Mouse (Mus musculus): Measurements from ENCODE around the gene Aox2.

The Aox2 gene

GRCm38 (mm10) chr1:58401396-58401795 lies 123.3 kb downstream of the Aox2 start:
- DNase-seq (ENCODE audit: low spot score in 2 of 2), result no peak

- no peak for DNase-seq (ENCODE audit: low spot score in 2 of 2)
Observed at GRCm38 (mm10) chr1:58403745-58404144, 125.6 kb downstream of the Aox2 start.

GRCm38 (mm10) chr1:58407321-58407720 lies 129.2 kb downstream of the Aox2 start:
- no peak for DNase-seq (ENCODE audit: low spot score in 2 of 2)

- DNase-seq (ENCODE audit: low spot score in 2 of 2), result no peak
Observed at GRCm38 (mm10) chr1:58408141-58408540, 130.0 kb downstream of the Aox2 start.

- DNase-seq (ENCODE audit: low spot score in 2 of 2), result no peak
Observed at GRCm38 (mm10) chr1:58409553-58410197, 131.5 kb downstream of the Aox2 start.

GRCm38 (mm10) chr1:58410198-58410588 lies 132.1 kb downstream of the Aox2 start:
- DNase-seq (ENCODE audit: low spot score in 2 of 2), result no peak

- no peak for DNase-seq (ENCODE audit: low spot score in 2 of 2)
Observed at GRCm38 (mm10) chr1:58410776-58411175, 132.7 kb downstream of the Aox2 start.

- no peak for DNase-seq (ENCODE audit: low spot score in 2 of 2)
Observed at GRCm38 (mm10) chr1:58415442-58415841, 137.3 kb downstream of the Aox2 start.

- no peak for DNase-seq (ENCODE audit: low spot score in 2 of 2)
Observed at GRCm38 (mm10) chr1:58416048-58416447, 137.9 kb downstream of the Aox2 start.

- no peak for DNase-seq (ENCODE audit: low spot score in 2 of 2)
Observed at GRCm38 (mm10) chr1:58420032-58420431, 141.9 kb downstream of the Aox2 start.

- no peak for DNase-seq (ENCODE audit: low spot score in 2 of 2)
Observed at GRCm38 (mm10) chr1:58420961-58421360, 142.8 kb downstream of the Aox2 start.

GRCm38 (mm10) chr1:58422879-58423278 lies 144.8 kb downstream of the Aox2 start:
- DNase-seq (ENCODE audit: low spot score in 2 of 2), result peak; percentile 67 to 70

- peak; percentile 98 to 99 for DNase-seq (ENCODE audit: low spot score in 2 of 2)
Observed at GRCm38 (mm10) chr1:58423371-58424248, 145.5 kb downstream of the Aox2 start, which contains the start of gene Clk1. Gene Clk1 (minus strand): TSS chr1:58424066.

GRCm38 (mm10) chr1:58424551-58424950 lies 146.4 kb downstream of the Aox2 start:
- DNase-seq (ENCODE audit: low spot score in 2 of 2), result no peak

Data from heart, adult 9 months (tissue).